Mouse (Mus musculus): ENCODE measurements around the gene Mcu. TPM values are rescaled to one million over a fixed set of nuclear protein-coding genes. Genes with fewer than 3 reads are reported as not detected.

The Mcu gene
- polyA plus RNA-seq, 1 experiment from 2014 or later, result 26.2 TPM

DNA sequence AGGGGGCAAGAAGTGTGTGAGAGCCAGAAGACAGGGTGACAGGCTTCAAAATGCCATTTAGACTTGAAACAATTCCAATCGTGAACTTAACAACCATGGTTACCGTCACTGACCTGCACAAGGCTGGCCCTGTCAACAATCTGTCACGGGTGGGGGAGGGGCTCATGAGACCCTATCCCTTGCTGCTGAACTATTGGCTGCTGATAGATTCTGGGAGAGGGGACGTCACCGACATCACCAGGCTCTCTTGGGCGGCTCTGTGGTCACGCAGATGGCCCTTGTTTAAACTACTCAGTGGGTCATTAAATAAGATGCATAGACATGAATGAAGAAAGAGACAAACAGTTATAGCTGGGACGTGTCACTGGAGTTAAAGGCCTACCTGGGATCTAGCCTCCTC, 171.9 kb downstream of the Mcu start:
- Histone ChIP-seq H3K4me1 (ENCODE audit: control insufficient read depth, insufficient read depth, low read length) (no peaks in the 10 kb centered on the region; the same call in 1 of the 2 replicates), H3K4me2 (ENCODE audit: low read depth) (no peak overlapping the region), H3K36me3 (ENCODE audit: control insufficient read depth, insufficient read depth, low read length) (no peaks in the 10 kb centered on the region), H3K27ac (ENCODE audit: low read depth, low read length) (no peak overlapping the region), H3K9me3 (ENCODE audit: control insufficient read depth, low read length) (no peaks in the 10 kb centered on the region), H3K4me3 (ENCODE audit: low read depth, low read length) (no peak overlapping the region), H3K27me3 (ENCODE audit: control insufficient read depth, insufficient read depth, low read length) (no peaks in the 10 kb centered on the region), H3K9ac (ENCODE audit: low read length) (no peak overlapping the region)
- no peak for DNase-seq (ENCODE audit: low spot score)
- ATAC-seq (ENCODE audit: insufficient read depth, low FRiP score, low TSS enrichment), result no peak
- 47% methylated on average over 8 of the region's 8 CpGs for WGBS

DNA sequence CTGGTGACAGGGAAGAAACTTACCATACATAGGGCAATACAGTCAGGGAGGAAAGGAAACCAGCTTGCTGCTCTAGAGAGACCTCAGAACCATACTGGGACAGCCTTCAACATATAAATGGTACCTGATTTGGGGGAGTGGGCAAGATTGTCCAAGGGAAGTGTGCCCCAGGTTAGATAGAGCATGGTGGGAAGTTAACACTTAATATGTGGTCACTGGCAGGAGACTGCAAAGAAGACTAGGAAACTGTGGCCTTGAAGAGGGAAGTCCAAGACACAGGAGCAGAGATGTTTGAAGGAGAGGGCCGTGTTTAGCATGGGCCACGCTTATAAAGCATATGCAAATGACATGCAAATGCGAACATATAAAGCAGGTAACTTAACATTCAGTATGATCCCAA, 172.4 kb downstream of the Mcu start:
- H3K9me3 ChIP-seq (ENCODE audit: control insufficient read depth, low read length), result no peaks in the 10 kb centered on the region
- ATAC-seq (ENCODE audit: insufficient read depth, low FRiP score, low TSS enrichment) (no peak), DNase-seq (ENCODE audit: low spot score) (no peak)
- H3K4me1 ChIP-seq (ENCODE audit: control insufficient read depth, insufficient read depth, low read length), result no peaks in the 10 kb centered on the region; the same call in 1 of the 2 replicates
- 74% methylated on average over 3 of the region's 3 CpGs for WGBS
- no peak overlapping the region for H3K4me3 ChIP-seq (ENCODE audit: low read depth, low read length)
- H3K4me2 ChIP-seq (ENCODE audit: low read depth), result no peak overlapping the region
- H3K36me3 ChIP-seq (ENCODE audit: control insufficient read depth, insufficient read depth, low read length), result no peaks in the 10 kb centered on the region
- no peaks in the 10 kb centered on the region for H3K27me3 ChIP-seq (ENCODE audit: control insufficient read depth, insufficient read depth, low read length)
- no peak overlapping the region for H3K27ac ChIP-seq (ENCODE audit: low read depth, low read length)
- no peak overlapping the region for H3K9ac ChIP-seq (ENCODE audit: low read length)

DNA sequence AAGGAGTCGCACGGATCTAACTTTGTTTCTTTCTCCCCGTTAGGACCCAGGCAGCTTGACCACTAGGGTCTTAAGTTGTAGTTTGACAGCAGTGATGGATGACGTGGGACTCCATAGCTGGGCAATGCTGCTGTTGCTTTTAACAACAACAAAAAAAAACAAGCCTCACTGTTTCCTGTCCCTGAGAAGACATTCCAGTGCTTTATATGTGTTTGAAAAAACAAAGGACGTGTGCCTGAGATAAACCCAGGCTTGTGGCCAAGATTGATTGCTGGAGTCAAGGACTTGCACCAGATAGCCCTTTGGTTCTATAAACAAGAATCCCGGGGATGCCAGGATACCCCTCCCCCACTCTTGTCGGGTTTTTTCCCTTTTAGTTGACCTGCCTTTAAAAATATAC, 173.3 kb downstream of the Mcu start:
- no peak overlapping the region for H3K9ac ChIP-seq (ENCODE audit: low read length)
- no peaks in the 10 kb centered on the region for H3K9me3 ChIP-seq (ENCODE audit: control insufficient read depth, low read length)
- no peak overlapping the region for H3K4me3 ChIP-seq (ENCODE audit: low read depth, low read length)
- H3K4me1 ChIP-seq (ENCODE audit: control insufficient read depth, insufficient read depth, low read length), result no peaks in the 10 kb centered on the region; the same call in 1 of the 2 replicates
- ATAC-seq (ENCODE audit: insufficient read depth, low FRiP score, low TSS enrichment) (no peak), DNase-seq (ENCODE audit: low spot score) (no peak)
- no peaks in the 10 kb centered on the region for H3K36me3 ChIP-seq (ENCODE audit: control insufficient read depth, insufficient read depth, low read length)
- H3K27ac ChIP-seq (ENCODE audit: low read depth, low read length), result no peak overlapping the region
- no peaks in the 10 kb centered on the region for H3K27me3 ChIP-seq (ENCODE audit: control insufficient read depth, insufficient read depth, low read length)
- no peak overlapping the region for H3K4me2 ChIP-seq (ENCODE audit: low read depth)
- WGBS, result 13% methylated on average over 7 of the region's 7 CpGs

- DNase-seq (ENCODE audit: low spot score) (no peak), ATAC-seq (ENCODE audit: insufficient read depth, low FRiP score, low TSS enrichment) (no peak)
- WGBS, result 86% methylated on average over 11 of the region's 11 CpGs
- Histone ChIP-seq H3K4me2 (ENCODE audit: low read depth) (no peak within 1 kb of the TSS), H3K9me3 (ENCODE audit: control insufficient read depth, low read length) (no peaks in the 10 kb centered on the region), H3K9ac (ENCODE audit: low read length) (no peak within 1 kb of the TSS), H3K4me1 (ENCODE audit: control insufficient read depth, insufficient read depth, low read length) (no peaks in the 10 kb centered on the region; the same call in 1 of the 2 replicates), H3K36me3 (ENCODE audit: control insufficient read depth, insufficient read depth, low read length) (no peaks in the 10 kb centered on the region), H3K27me3 (ENCODE audit: control insufficient read depth, insufficient read depth, low read length) (no peaks in the 10 kb centered on the region), H3K27ac (ENCODE audit: low read depth, low read length) (no peak within 1 kb of the TSS), H3K4me3 (ENCODE audit: low read depth, low read length) (no peak within 1 kb of the TSS)
Observed at GRCm38 (mm10) chr10:59441735-59442134, 174.8 kb downstream of the Mcu start, which contains the start of gene Oit3. Gene Oit3, minus strand, starts transcription at chr10:59441778.

DNA sequence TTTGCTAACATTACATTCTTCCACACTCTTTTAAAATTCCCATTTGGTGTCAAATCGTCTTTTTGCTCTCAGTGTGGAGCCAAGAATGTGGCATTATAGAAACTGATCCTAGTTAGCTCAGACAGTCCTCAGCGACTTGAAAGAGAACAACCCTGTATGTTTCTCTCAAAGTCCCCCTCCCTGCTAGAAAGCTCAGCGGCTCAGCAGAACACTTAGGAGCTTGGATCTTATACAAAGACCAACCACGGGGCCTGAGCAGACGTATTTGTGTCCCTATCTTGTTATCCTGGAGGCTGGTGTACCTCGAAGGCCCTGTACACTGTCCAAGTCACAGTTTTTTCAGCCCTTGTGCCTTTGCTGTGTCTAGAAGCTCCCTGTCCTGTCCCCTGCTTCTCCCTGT, 176.3 kb downstream of the Mcu start:
- Histone ChIP-seq H3K4me3 (ENCODE audit: low read depth, low read length) (no peak overlapping the region), H3K27ac (ENCODE audit: low read depth, low read length) (no peak overlapping the region), H3K4me2 (ENCODE audit: low read depth) (no peak overlapping the region), H3K36me3 (ENCODE audit: control insufficient read depth, insufficient read depth, low read length) (no peaks in the 10 kb centered on the region), H3K27me3 (ENCODE audit: control insufficient read depth, insufficient read depth, low read length) (no peaks in the 10 kb centered on the region), H3K9ac (ENCODE audit: low read length) (no peak overlapping the region), H3K4me1 (ENCODE audit: control insufficient read depth, insufficient read depth, low read length) (no peaks in the 10 kb centered on the region; the same call in 1 of the 2 replicates), H3K9me3 (ENCODE audit: control insufficient read depth, low read length) (no peaks in the 10 kb centered on the region)
- no peak for ATAC-seq (ENCODE audit: insufficient read depth, low FRiP score, low TSS enrichment)
- no peak for DNase-seq (ENCODE audit: low spot score)
- 73% methylated on average over 6 of the region's 6 CpGs for WGBS

GRCm38 (mm10) chr10:59439508-59439931, 177.0 kb downstream of the Mcu start:
- Histone ChIP-seq H3K4me3 (ENCODE audit: low read depth, low read length) (no peak overlapping the region), H3K27me3 (ENCODE audit: control insufficient read depth, insufficient read depth, low read length) (no peaks in the 10 kb centered on the region), H3K4me2 (ENCODE audit: low read depth) (no peak overlapping the region), H3K9ac (ENCODE audit: low read length) (no peak overlapping the region), H3K4me1 (ENCODE audit: control insufficient read depth, insufficient read depth, low read length) (no peaks in the 10 kb centered on the region; the same call in 1 of the 2 replicates), H3K27ac (ENCODE audit: low read depth, low read length) (no peak overlapping the region), H3K9me3 (ENCODE audit: control insufficient read depth, low read length) (no peaks in the 10 kb centered on the region), H3K36me3 (ENCODE audit: control insufficient read depth, insufficient read depth, low read length) (no peaks in the 10 kb centered on the region)
- DNase-seq (ENCODE audit: low spot score) (no peak), ATAC-seq (ENCODE audit: insufficient read depth, low FRiP score, low TSS enrichment) (no peak)
- WGBS, result 69% methylated on average over 5 of the region's 5 CpGs

- 95% methylated on average over 12 of the region's 12 CpGs for WGBS
- H3K4me2 ChIP-seq (ENCODE audit: low read depth), result no peak overlapping the region
- H3K4me3 ChIP-seq (ENCODE audit: low read depth, low read length), result no peak overlapping the region
- ATAC-seq (ENCODE audit: insufficient read depth, low FRiP score, low TSS enrichment), result no peak
- no peak overlapping the region for H3K9ac ChIP-seq (ENCODE audit: low read length)
- no peak for DNase-seq (ENCODE audit: low spot score)
- no peaks in the 10 kb centered on the region for H3K27me3 ChIP-seq (ENCODE audit: control insufficient read depth, insufficient read depth, low read length)
- H3K27ac ChIP-seq (ENCODE audit: low read depth, low read length), result no peak overlapping the region
- H3K4me1 ChIP-seq (ENCODE audit: control insufficient read depth, insufficient read depth, low read length), result no peaks in the 10 kb centered on the region
- H3K36me3 ChIP-seq (ENCODE audit: control insufficient read depth, insufficient read depth, low read length), result no peaks in the 10 kb centered on the region
- no peaks in the 10 kb centered on the region for H3K9me3 ChIP-seq (ENCODE audit: control insufficient read depth, low read length)
Observed at GRCm38 (mm10) chr10:59438651-59439050, 177.8 kb downstream of the Mcu start.

DNA sequence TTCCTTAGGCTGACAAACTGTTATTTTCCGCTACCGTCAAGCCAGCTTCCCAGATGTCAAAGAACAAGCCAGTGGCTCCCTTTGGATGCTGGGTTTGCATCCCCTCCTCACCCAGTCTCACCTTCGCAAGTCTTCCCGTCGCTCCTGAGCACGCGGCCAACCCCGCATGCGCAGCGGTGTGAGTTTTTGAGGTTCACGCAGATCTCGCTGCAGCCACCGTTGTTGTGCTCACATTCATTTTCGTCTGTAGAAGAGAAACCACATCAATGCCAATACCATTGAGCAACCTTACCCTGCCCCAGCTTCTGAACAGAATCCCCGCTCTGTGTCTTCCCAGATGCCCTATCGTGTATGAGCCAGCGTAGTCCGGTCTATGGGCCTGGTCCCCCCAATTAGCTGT, 180.7 kb downstream of the Mcu start:
- no peaks in the 10 kb centered on the region for H3K36me3 ChIP-seq (ENCODE audit: control insufficient read depth, insufficient read depth, low read length)
- WGBS, result 95% methylated on average over 18 of the region's 18 CpGs
- no peak for ATAC-seq (ENCODE audit: insufficient read depth, low FRiP score, low TSS enrichment)
- no peaks in the 10 kb centered on the region for H3K4me1 ChIP-seq (ENCODE audit: control insufficient read depth, insufficient read depth, low read length)
- H3K27ac ChIP-seq (ENCODE audit: low read depth, low read length), result no peak overlapping the region
- H3K4me3 ChIP-seq (ENCODE audit: low read depth, low read length), result no peak overlapping the region
- no peak overlapping the region for H3K4me2 ChIP-seq (ENCODE audit: low read depth)
- H3K27me3 ChIP-seq (ENCODE audit: control insufficient read depth, insufficient read depth, low read length), result no peaks in the 10 kb centered on the region
- no peaks in the 10 kb centered on the region for H3K9me3 ChIP-seq (ENCODE audit: control insufficient read depth, low read length)
- no peak overlapping the region for H3K9ac ChIP-seq (ENCODE audit: low read length)
- DNase-seq (ENCODE audit: low spot score), result no peak

DNA sequence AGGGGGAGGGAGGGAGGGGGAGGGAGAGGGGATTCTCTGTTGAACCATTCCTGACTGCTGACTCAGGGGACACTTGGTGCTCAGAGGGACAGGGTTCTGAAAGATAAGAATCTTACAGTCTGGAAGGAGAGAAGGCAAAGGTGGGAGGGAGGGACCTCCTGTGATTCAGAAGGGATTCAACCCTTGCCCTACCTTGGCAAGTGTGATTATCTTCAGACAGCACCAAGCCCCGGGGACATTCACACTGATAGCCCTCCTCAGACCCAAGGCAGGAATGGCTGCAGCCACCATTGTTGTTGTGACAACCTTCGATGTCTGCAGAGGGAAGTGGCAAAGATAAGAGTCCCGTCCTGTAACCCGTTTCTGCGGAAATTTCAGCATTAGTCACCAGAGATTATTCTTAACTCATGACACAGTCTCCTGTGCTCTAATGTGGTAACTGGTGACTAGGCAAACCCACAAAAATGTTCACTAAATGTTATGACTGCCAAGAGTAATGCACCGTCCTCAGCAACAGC, 185.7 kb downstream of the Mcu start:
- Histone ChIP-seq H3K36me3 (ENCODE audit: control insufficient read depth, insufficient read depth, low read length) (no peaks in the 10 kb centered on the region), H3K9ac (ENCODE audit: low read length) (no peak overlapping the region), H3K4me3 (ENCODE audit: low read depth, low read length) (no peak overlapping the region), H3K27ac (ENCODE audit: low read depth, low read length) (no peak overlapping the region), H3K4me2 (ENCODE audit: low read depth) (no peak overlapping the region), H3K4me1 (ENCODE audit: control insufficient read depth, insufficient read depth, low read length) (no peaks in the 10 kb centered on the region; the same call in 1 of the 2 replicates), H3K9me3 (ENCODE audit: control insufficient read depth, low read length) (no peaks in the 10 kb centered on the region), H3K27me3 (ENCODE audit: control insufficient read depth, insufficient read depth, low read length) (no peaks in the 10 kb centered on the region)
- 82% methylated on average over 6 of the region's 6 CpGs for WGBS
- ATAC-seq (ENCODE audit: insufficient read depth, low FRiP score, low TSS enrichment) (no peak), DNase-seq (ENCODE audit: low spot score) (no peak)

All from neural tube, embryonic 11.5 days (tissue).